Mouse (Mus musculus) ovary, postnatal 10 days (tissue): ENCODE results near the gene Aunip.
A peak's percentile ranks its signal among the peaks of the same experiment; 100 is the strongest.

Experiments
- DNase-seq: peaks from one replicate; pipeline ENCODE4 v3.0.0; 2022; ENCODE audit warnings: low spot score

Aunip gene

DNA sequence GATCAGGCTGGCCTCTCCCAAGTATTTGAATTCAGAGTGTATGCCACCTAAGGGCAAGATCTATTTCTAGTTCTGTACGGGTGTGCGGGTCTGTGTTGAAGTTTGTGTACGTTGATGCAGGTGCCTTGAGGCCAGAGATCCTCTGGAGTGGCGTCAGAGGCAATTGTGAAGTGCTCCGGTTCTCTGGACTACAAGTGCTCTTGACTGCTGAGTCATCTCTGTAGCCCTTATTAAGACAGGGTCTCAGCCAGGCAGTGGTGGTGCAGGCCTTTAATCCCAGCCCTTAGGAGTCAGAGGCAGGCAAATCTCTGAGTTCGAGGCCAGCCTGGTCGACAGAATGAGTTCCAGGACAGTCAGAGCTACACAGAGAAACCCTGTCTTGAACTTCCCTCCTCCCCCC lies 4.8 kb downstream of the Aunip start:
- DNase-seq, result no peak

GRCm38 (mm10) chr4:134516981-134517380 lies 6.2 kb downstream of the Aunip start:
- no peak for DNase-seq

DNA sequence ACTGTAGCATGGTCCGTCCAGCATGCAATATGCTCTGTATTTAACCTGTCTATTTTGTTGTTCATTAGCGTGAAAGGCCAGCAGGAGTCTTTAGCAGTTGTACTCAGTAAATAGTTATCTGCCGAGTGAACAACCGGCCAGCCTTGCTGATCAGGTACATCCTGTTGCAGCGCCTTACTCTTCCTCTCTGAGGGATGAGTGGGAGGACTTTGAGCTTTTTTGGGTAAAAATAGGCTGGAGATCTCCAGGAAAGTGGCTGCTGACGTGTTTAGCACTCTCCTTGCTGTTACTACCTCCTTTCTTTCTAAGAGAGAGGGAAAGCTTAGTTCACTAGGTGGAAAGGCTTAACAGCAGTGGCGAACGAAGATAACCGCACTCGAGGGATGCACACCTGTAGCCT lies 6.9 kb downstream of the Aunip start:
- DNase-seq, result no peak

- no peak for DNase-seq
Measured at GRCm38 (mm10) chr4:134518541-134518940, 7.7 kb downstream of the Aunip start.

DNA sequence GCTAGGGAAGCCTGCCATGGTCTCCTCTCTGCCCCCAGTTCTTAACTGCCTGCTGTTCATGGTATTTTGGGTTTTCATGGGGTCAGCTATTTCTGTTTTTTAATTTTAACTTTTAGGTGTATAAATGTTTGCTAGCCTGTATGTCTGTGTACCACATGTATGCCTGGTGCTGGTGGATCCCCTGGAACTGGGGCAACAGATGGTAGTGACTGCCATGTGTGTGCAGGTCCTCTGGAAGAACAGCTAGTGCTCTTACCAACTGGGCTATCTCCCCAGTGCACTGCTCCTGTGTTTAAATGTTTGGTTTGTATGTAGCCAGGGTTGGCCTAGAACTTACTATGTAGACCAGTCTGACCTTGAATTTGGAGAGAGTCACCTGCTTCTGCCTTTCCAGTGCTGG lies 8.5 kb downstream of the Aunip start:
- no peak for DNase-seq

GRCm38 (mm10) chr4:134523447-134523846 lies 12.6 kb downstream of the Aunip start:
- DNase-seq, result no peak

- DNase-seq, result no peak
Measured at GRCm38 (mm10) chr4:134525806-134526205, 15.0 kb downstream of the Aunip start.

DNA sequence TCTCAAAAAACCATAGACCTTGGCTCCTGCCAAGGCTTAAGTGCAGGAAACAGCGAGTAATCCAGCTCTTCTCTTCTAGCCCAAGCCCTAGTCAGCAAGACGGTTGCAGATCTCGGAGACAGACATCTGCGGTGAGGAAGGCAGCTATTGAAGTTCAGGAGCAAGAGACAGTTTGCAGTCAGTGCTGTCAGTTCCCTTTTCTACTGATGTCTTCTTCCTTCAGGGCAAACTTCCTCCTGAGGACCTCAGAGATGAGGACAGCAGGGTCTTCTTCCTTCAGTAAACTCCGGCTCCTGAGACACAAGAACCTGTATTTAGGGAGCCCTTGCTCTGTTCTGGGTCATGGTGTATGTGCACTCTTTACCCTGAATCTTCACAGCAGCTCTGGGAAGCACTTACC lies 15.4 kb downstream of the Aunip start:
- DNase-seq, result no peak

GRCm38 (mm10) chr4:134532928-134533327 lies 22.1 kb downstream of the Aunip start:
- no peak for DNase-seq

GRCm38 (mm10) chr4:134533421-134533820 lies 22.6 kb downstream of the Aunip start:
- DNase-seq, result no peak

GRCm38 (mm10) chr4:134534124-134534886 lies 23.5 kb downstream of the Aunip start:
- DNase-seq, result no peak

DNA sequence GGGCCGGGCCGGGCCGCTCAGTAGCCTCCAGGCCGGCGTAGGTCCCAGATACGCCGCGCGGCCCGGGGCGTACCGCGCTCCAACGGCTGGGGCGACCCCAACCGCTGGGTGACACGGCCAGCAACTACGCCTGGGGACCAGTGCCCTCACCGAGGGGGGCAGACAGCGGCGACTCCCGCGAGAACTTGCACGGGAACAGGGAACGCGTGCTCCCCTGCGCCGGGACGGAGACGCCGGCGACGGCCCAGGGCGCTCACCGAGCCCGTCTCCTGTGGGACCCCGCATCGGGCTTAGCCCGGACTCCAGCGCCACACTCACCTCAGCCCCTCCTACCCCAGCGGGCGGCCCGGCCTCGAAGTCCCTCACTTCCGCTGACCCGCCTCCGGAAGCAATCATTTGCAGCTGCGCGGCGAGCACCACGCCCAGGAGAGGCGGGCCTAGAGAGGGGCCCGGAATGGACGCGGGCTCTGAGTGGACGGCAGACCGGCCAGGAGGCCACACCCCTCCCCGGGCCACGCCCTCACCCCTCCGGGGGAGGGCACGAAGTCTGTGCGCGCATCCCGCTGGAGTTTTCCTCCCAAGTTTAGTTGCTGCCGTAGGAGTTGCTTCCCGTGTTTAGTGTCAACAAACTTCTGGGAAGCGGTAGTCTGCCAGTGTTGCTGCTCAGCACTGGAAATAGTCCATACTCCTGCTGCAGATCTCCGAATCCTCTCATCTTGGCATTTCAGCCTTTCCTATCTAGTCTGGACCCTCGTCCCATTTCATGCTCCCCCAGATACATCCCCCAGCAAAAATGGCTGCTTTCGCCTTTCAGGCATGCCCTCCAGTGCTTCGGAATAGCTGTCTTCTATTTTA lies 24.4 kb downstream of the Aunip start, which contains the start of gene Mtfr1l:
Gene Mtfr1l (minus strand): TSS at position 456 of the 855 bp plus-strand sequence.
- DNase-seq, result peak; percentile 94

DNA sequence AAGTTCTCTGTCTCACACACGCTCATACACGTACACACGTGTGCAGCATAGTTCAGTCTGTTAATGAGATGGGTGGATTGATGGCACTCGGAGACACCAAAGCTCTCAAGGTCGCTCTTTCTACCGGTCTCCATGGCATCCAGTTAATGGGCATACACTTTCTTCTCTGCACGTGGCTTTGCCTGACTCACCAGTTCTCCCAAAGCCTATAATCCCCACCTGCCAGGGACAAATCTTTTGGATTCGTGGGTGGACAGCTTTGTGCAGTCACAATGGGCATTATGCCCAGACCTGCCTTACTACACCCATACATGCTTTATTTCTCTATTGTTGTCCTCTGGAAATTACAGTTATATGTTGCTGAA lies 25.0 kb downstream of the Aunip start:
- DNase-seq, result no peak

- DNase-seq, result no peak
Measured at GRCm38 (mm10) chr4:134538997-134539580, 28.3 kb downstream of the Aunip start.

DNA sequence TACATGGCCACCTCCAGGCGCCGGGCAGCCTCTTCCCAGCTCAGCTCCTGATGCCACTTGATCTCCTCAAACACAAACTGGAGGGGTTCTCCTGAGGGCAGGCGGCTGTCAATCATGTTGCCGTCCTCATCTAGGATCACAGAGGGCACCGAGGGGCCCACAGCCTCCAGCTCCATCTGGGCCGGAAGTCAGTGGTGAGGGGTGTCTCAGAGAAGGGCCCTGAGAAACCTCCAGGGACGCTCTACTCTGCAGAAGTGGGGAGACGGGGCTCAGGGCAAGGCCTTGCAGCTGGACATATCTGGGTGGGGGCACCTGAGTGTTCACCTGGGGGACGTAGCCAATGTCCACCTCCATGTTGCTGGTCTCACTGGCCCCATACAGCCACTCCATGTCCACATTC lies 31.9 kb downstream of the Aunip start:
- no peak for DNase-seq

DNA sequence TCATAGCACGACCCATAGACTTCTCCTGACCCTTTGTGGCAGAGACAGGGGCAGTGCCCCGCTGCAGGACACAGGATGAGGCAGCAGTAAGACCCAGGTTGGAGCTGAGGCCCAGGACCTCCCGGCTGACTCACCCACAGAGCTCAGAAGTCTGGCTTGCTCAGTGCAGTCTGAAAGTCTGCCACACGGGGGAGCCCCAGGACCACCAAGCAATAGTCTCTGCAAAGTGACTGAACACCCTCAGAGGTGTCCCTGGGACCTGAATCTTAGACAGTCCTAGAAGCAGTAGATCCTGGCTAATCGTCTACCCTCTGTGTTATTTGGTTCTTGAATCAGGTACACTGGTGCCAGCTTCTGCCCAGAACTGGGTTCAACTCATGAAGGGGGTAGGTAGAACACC lies 32.5 kb downstream of the Aunip start:
- DNase-seq, result peak; percentile 86

DNA sequence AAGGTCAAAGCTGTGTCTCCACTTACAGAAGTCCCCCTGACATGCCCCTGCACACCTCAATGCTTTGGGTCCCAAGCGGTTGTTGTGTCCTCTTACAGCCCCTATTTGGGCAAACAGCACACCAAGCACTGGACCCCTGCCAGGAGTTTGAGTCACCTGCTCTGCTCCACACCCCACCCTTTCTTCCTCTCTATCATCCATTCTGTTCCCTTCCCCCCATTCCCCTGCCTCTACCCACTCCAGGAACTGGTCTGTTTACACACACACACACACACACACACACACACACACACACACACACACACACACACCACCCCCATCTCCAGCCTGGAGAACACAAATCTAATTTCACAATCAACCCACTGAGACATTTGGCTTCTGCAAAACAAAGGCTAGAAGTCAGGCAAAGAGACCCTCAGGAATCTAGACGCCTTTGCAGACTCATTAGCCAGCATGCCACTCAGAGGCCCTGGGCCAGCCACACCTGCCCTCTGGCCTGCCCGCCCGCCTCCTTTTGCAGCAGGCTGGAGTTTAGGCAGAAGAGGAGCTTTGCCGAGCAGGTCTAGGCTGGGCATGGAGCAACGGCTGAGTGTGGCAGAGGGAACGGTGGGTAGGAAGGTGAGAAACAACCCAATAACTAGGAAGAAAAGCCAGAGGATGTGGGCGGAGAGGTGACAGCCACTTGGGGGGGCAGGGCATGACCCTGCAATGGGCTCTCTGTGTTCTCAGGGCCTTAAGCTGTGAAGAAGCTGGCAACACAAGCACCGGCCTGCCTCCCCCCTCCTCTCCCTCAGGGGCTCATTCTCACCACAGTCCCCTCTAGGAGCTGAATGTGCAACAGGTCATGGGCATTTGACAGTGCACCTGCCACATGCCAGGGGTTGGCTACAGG lies 36.3 kb downstream of the Aunip start:
- no peak for DNase-seq

- DNase-seq, result no peak
Measured at GRCm38 (mm10) chr4:134548169-134548938, 37.6 kb downstream of the Aunip start.

DNA sequence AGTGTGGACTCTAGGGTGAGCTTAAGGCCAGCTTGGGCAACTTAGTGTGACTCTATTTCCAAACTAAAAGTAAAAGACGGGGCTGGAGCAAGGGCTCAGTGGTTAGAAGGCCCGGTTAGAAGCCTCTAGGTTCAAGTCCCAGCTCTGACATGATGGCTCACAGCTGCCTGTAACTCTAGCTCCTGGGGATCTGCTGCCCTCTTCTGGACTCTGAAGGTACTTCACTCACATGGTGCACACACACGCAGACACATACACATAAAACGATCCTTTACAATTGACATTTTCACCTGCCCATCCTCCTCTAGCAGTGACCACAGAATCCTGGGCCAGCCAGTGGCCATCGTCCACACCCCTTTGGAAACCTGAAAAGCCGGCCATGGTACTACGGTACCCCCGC lies 39.1 kb downstream of the Aunip start:
- DNase-seq, result no peak

- no peak for DNase-seq
Measured at GRCm38 (mm10) chr4:134551494-134552316, 40.9 kb downstream of the Aunip start, which contains the start of gene Selenon. Selenon (minus strand) TSS chr4:134552166.
